Mouse (Mus musculus) embryonic facial prominence, embryonic 10.5 days (tissue): ENCODE results near the gene Slc2a1. TPM values are rescaled to one million over a fixed set of nuclear protein-coding genes. Genes with fewer than 3 reads are reported as not detected.

Experiments used
- DNase-seq: peaks from one replicate; pipeline ENCODE4 v3.0.0-alpha.2; 2017; ENCODE audit warnings: low spot score
- H3K27ac ChIP-seq: fragments of 300-500 bp; sonication (generic); replicated peaks from 2 replicates; pipeline ENCODE4 v1.5.1; 2016; ENCODE audit warnings: mild to moderate bottlenecking
- H3K27me3 ChIP-seq: fragments of 300-500 bp; sonication (generic); replicated peaks from 2 replicates; pipeline ENCODE4 v1.6.1; 2016; ENCODE audit warnings: low read depth, mild to moderate bottlenecking; ENCODE audit not compliant: poor library complexity, severe bottlenecking
- H3K36me3 ChIP-seq: fragments of 300-500 bp; sonication (generic); replicated peaks from 2 replicates; pipeline ENCODE4 v1.6.1; 2016; ENCODE audit warnings: mild to moderate bottlenecking, moderate library complexity
- H3K4me1 ChIP-seq: fragments of 300-500 bp; sonication (generic); 2 replicates; pipeline ENCODE4 v1.6.1; 2016
- H3K4me3 ChIP-seq: fragments of 300-500 bp; sonication (generic); 2 replicates; pipeline ENCODE4 v1.5.1; 2016; ENCODE audit warnings: mild to moderate bottlenecking, moderate library complexity
- H3K9me3 ChIP-seq: fragments of 300-500 bp; sonication (generic); 2 replicates; pipeline ENCODE4 v1.6.1; 2016; ENCODE audit warnings: mild to moderate bottlenecking
- WGBS: fragments of 180-500 bp; shearing (Covaris S2); methylation state at CpG from one replicate; pipeline ENCODE4 v1.1.7; 2016; 5-methylcytosine and 5-hydroxymethylcytosine counted together
- polyA plus RNA-seq: library from polyadenylated mRNA; unstranded; fragments of >200 nt; fragmentation: Nextera tagmentation; extraction: Ambion mirVana; gene quantifications from 2 replicates; pipeline ENCODE4 v1.2.1, GENCODE M21; 2016

Gene Slc2a1
- polyA plus RNA-seq, 1 experiment from 2014 or later, result 140 TPM

- Histone ChIP-seq H3K9me3 (no peaks in the 10 kb centered on the region), H3K4me3 (no peak overlapping the region), H3K36me3 (peaks cover 27% of the 10 kb centered on the region), H3K27ac (no peak overlapping the region), H3K4me1 (peaks cover 19% of the 10 kb centered on the region), H3K27me3 (no peaks in the 10 kb centered on the region; the same call in 1 of the 2 replicates)
- DNase-seq, result peak; percentile 49
- WGBS, result 48% methylated on average over 3 of the region's 3 CpGs
Measured at GRCm38 (mm10) chr4:119140126-119140525, 31.6 kb downstream of the Slc2a1 start.

- DNase-seq, result no peak
- H3K27me3 ChIP-seq, result no peaks in the 10 kb centered on the region; the same call in 1 of the 2 replicates
- peaks cover 16% of the 10 kb centered on the region for H3K36me3 ChIP-seq
- H3K9me3 ChIP-seq, result no peaks in the 10 kb centered on the region
- peaks cover 19% of the 10 kb centered on the region for H3K4me1 ChIP-seq
- WGBS, result 65% methylated on average over 10 of the region's 10 CpGs
- H3K27ac ChIP-seq, result no peak overlapping the region
- H3K4me3 ChIP-seq, result no peak overlapping the region
Measured at GRCm38 (mm10) chr4:119141191-119141590, 32.7 kb downstream of the Slc2a1 start.

- Histone ChIP-seq H3K27me3 (no peaks in the 10 kb centered on the region; the same call in 1 of the 2 replicates), H3K36me3 (peaks cover 4% of the 10 kb centered on the region), H3K27ac (peak overlapping the region; percentile 61), H3K4me1 (peaks cover 19% of the 10 kb centered on the region), H3K9me3 (no peaks in the 10 kb centered on the region), H3K4me3 (peak overlapping the region; percentile 47)
- DNase-seq, result peak; percentile 83
- WGBS, result 24% methylated on average over 24 of the region's 24 CpGs
Measured at GRCm38 (mm10) chr4:119142230-119142871, 33.8 kb downstream of the Slc2a1 start.

- Histone ChIP-seq H3K4me3 (no peak overlapping the region), H3K27me3 (no peaks in the 10 kb centered on the region; the same call in 1 of the 2 replicates), H3K4me1 (peaks cover 5% of the 10 kb centered on the region), H3K9me3 (no peaks in the 10 kb centered on the region), H3K36me3 (no peaks in the 10 kb centered on the region), H3K27ac (no peak overlapping the region)
- no peak for DNase-seq
- 89% methylated on average over 7 of the region's 7 CpGs for WGBS
Measured at GRCm38 (mm10) chr4:119146816-119147215, 38.3 kb downstream of the Slc2a1 start.

- Histone ChIP-seq H3K27ac (no peak overlapping the region), H3K36me3 (no peaks in the 10 kb centered on the region), H3K4me1 (peaks cover 4% of the 10 kb centered on the region), H3K27me3 (no peaks in the 10 kb centered on the region; the same call in 1 of the 2 replicates), H3K4me3 (no peak overlapping the region), H3K9me3 (no peaks in the 10 kb centered on the region)
- 92% methylated on average over 5 of the region's 5 CpGs for WGBS
- DNase-seq, result no peak
Measured at GRCm38 (mm10) chr4:119147347-119147746, 38.8 kb downstream of the Slc2a1 start.

GRCm38 (mm10) chr4:119148741-119149140 is 40.2 kb downstream of the Slc2a1 start:
- DNase-seq, result no peak
- H3K4me1 ChIP-seq, result no peaks in the 10 kb centered on the region
- 87% methylated on average over 11 of the region's 11 CpGs for WGBS
- H3K36me3 ChIP-seq, result no peaks in the 10 kb centered on the region
- no peaks in the 10 kb centered on the region for H3K9me3 ChIP-seq
- no peak overlapping the region for H3K27ac ChIP-seq
- no peak overlapping the region for H3K4me3 ChIP-seq
- no peaks in the 10 kb centered on the region; the same call in 1 of the 2 replicates for H3K27me3 ChIP-seq

- no peaks in the 10 kb centered on the region for H3K4me1 ChIP-seq
- no peak overlapping the region for H3K4me3 ChIP-seq
- H3K27me3 ChIP-seq, result no peaks in the 10 kb centered on the region
- H3K9me3 ChIP-seq, result no peaks in the 10 kb centered on the region
- peak; percentile 62 for DNase-seq
- no peaks in the 10 kb centered on the region for H3K36me3 ChIP-seq
- H3K27ac ChIP-seq, result no peak overlapping the region
- 37% methylated on average over 2 of the region's 2 CpGs for WGBS
Measured at GRCm38 (mm10) chr4:119157186-119157585, 48.7 kb downstream of the Slc2a1 start.

GRCm38 (mm10) chr4:119157891-119158290 is 49.4 kb downstream of the Slc2a1 start:
- DNase-seq, result no peak
- H3K36me3 ChIP-seq, result no peaks in the 10 kb centered on the region
- no peak overlapping the region for H3K4me3 ChIP-seq
- no peaks in the 10 kb centered on the region for H3K4me1 ChIP-seq
- H3K27ac ChIP-seq, result no peak overlapping the region
- no peaks in the 10 kb centered on the region for H3K9me3 ChIP-seq
- WGBS, result 86% methylated on average over 5 of the region's 5 CpGs
- no peaks in the 10 kb centered on the region for H3K27me3 ChIP-seq

GRCm38 (mm10) chr4:119161358-119161757 is 52.8 kb downstream of the Slc2a1 start:
- WGBS, result 79% methylated on average over 3 of the region's 3 CpGs
- H3K27ac ChIP-seq, result no peak overlapping the region
- DNase-seq, result no peak
- H3K4me3 ChIP-seq, result no peak overlapping the region
- H3K27me3 ChIP-seq, result no peaks in the 10 kb centered on the region
- H3K36me3 ChIP-seq, result no peaks in the 10 kb centered on the region
- H3K9me3 ChIP-seq, result no peaks in the 10 kb centered on the region
- H3K4me1 ChIP-seq, result no peaks in the 10 kb centered on the region

- H3K27ac ChIP-seq, result no peak overlapping the region
- H3K4me1 ChIP-seq, result no peaks in the 10 kb centered on the region
- no peak overlapping the region for H3K4me3 ChIP-seq
- DNase-seq, result no peak
- no peaks in the 10 kb centered on the region for H3K27me3 ChIP-seq
- peaks cover under 1% of the 10 kb centered on the region for H3K36me3 ChIP-seq
- no peaks in the 10 kb centered on the region for H3K9me3 ChIP-seq
- WGBS, result 75% methylated on average over 4 of the region's 4 CpGs
Measured at GRCm38 (mm10) chr4:119162990-119163389, 54.5 kb downstream of the Slc2a1 start.

GRCm38 (mm10) chr4:119165916-119166315 is 57.4 kb downstream of the Slc2a1 start:
- H3K36me3 ChIP-seq, result peaks cover 30% of the 10 kb centered on the region
- H3K4me3 ChIP-seq, result no peak overlapping the region
- no peaks in the 10 kb centered on the region for H3K4me1 ChIP-seq
- no peaks in the 10 kb centered on the region for H3K27me3 ChIP-seq
- no peaks in the 10 kb centered on the region for H3K9me3 ChIP-seq
- H3K27ac ChIP-seq, result no peak overlapping the region
- WGBS, result 75% methylated on average over 7 of the region's 7 CpGs
- DNase-seq, result no peak

- DNase-seq, result no peak
- 77% methylated on average over 4 of the region's 4 CpGs for WGBS
- H3K4me1 ChIP-seq, result no peaks in the 10 kb centered on the region; the same call in 1 of the 2 replicates
- no peak overlapping the region for H3K27ac ChIP-seq
- peaks cover 42% of the 10 kb centered on the region for H3K36me3 ChIP-seq
- H3K27me3 ChIP-seq, result no peaks in the 10 kb centered on the region
- no peak overlapping the region for H3K4me3 ChIP-seq
- no peaks in the 10 kb centered on the region for H3K9me3 ChIP-seq
Measured at GRCm38 (mm10) chr4:119167068-119167467, 58.6 kb downstream of the Slc2a1 start.

- WGBS, result 8% methylated on average over 4 of the region's 4 CpGs
- peak; percentile 82 for DNase-seq
- no peaks in the 10 kb centered on the region for H3K9me3 ChIP-seq
- no peaks in the 10 kb centered on the region for H3K27me3 ChIP-seq
- H3K36me3 ChIP-seq, result peaks cover 44% of the 10 kb centered on the region
- H3K4me3 ChIP-seq, result no peak overlapping the region
- no peak overlapping the region for H3K27ac ChIP-seq
- H3K4me1 ChIP-seq, result peaks cover 5% of the 10 kb centered on the region
Measured at GRCm38 (mm10) chr4:119167663-119168062, 59.2 kb downstream of the Slc2a1 start.
